Mouse (Mus musculus) B cell, adult (primary cell): Measurements from ENCODE around the gene Olfr1265. TPM values are rescaled to one million over a fixed set of nuclear protein-coding genes. Genes with fewer than 3 reads are reported as not detected.

ENCODE experiments used
- total RNA-seq: library from RNA; stranded (reverse); gene quantifications from 4 replicates; pipeline ENCODE4 v1.2.4, GENCODE M21; 2023; ENCODE audit not compliant: inconsistent age

Gene Olfr1265
- not detected in 4 replicates for total RNA-seq

DNA sequence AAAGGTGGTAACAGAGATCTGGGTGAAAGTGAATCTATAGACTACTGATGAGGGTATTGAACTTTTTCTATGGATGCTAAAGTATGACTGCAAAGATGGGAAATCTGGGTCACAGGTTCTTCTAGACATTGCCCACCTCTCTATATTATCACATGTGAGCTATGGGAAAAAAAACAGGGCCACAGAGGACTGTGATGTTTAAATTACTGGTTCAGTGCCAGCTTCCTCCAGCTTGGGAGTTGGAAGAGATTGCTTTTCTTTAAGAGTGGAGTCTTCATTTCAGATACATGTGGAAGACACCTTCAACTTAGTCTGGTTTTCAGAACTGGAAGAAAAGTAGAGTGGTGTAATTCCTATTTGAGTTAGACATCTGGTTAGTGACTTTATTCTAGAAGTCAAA lies at the start of gene Olfr1265:
Gene Olfr1265, plus strand, starts transcription at position 301 of the 400 bp plus-strand sequence.

GRCm38 (mm10) chr2:89990921-89991320 lies 44.2 kb upstream of the Olfr1265 start, which contains the start of gene Olfr1261:
Gene Olfr1261, plus strand, starts transcription at chr2:89991221.

DNA sequence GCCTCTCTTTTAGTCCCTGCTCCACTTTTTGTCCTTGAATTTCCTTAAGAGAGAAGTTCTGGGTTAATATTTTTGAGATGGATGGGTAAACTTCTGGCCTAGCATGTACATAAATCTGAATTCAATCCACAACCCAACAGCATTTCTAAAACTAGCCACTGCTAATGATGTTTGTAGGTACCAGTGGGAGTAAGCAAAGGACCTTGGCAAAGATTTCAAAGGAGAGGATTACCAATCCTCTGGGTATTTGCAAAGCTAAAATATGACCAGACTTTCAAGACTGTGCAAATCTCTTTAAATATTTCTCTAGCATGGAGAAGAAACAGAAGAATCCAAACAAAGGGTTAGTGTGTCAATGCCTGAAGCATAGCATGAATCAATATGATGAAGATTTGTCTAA lies 35.3 kb upstream of the Olfr1265 start, which contains the start of gene Olfr1262:
Gene Olfr1262, plus strand, starts transcription at position 301 of the 400 bp plus-strand sequence.

GRCm38 (mm10) chr2:90011831-90012230 lies 23.3 kb upstream of the Olfr1265 start, which contains the start of gene Olfr1263:
Gene Olfr1263, plus strand, starts transcription at chr2:90012131.

GRCm38 (mm10) chr2:90025477-90025876 lies 9.7 kb upstream of the Olfr1265 start, which contains the start of gene Olfr1264:
Gene Olfr1264, minus strand, starts transcription at chr2:90025577.

GRCm38 (mm10) chr2:90063494-90063893 lies 28.4 kb downstream of the Olfr1265 start, which contains the start of gene Olfr140:
Gene Olfr140, minus strand, starts transcription at chr2:90063594.

Other genes with a start within 250 kb of the Olfr1265 start
- gene Olfr1254, start 241.7 kb upstream of the Olfr1265 start, total RNA-seq: not detected in 4 replicates
- not detected in 4 replicates for gene Olfr1255, start 223.3 kb upstream of the Olfr1265 start, total RNA-seq
- not detected in 4 replicates for gene Olfr1256, start 193.8 kb upstream of the Olfr1265 start, total RNA-seq
- not detected in 4 replicates for gene Olfr48, start 187.1 kb upstream of the Olfr1265 start, total RNA-seq
- gene Olfr1257, start 156.9 kb upstream of the Olfr1265 start, total RNA-seq: not detected in 4 replicates
- not detected in 4 replicates for gene Olfr1258, start 108.0 kb upstream of the Olfr1265 start, total RNA-seq
- gene Olfr1259, start 86.7 kb upstream of the Olfr1265 start, total RNA-seq: not detected in 4 replicates
- not detected in 4 replicates for gene Olfr1260, start 61.0 kb upstream of the Olfr1265 start, total RNA-seq
- not detected in 4 replicates for gene Olfr1261, start 44.1 kb upstream of the Olfr1265 start, total RNA-seq
- not detected in 4 replicates for gene Olfr1262, start 35.2 kb upstream of the Olfr1265 start, total RNA-seq
- gene Olfr1263, start 23.2 kb upstream of the Olfr1265 start, total RNA-seq: not detected in 4 replicates
- not detected in 4 replicates for gene Olfr1264, start 9.8 kb upstream of the Olfr1265 start, total RNA-seq
- not detected in 4 replicates for gene Olfr140, start 28.3 kb downstream of the Olfr1265 start, total RNA-seq
- not detected in 4 replicates for gene Olfr1269, start 86.1 kb downstream of the Olfr1265 start, total RNA-seq
- not detected in 4 replicates for gene Olfr32, start 107.0 kb downstream of the Olfr1265 start, total RNA-seq
- gene Olfr1270, start 117.8 kb downstream of the Olfr1265 start, total RNA-seq: not detected in 4 replicates
- gene Olfr1506, start 189.2 kb downstream of the Olfr1265 start, total RNA-seq: 0.26 to 0.27 TPM in 2 of 4 replicates, not detected in the others
- gene Olfr142, start 222.3 kb downstream of the Olfr1265 start, total RNA-seq: not detected in 4 replicates
- not detected in 4 replicates for gene Olfr1271, start 235.7 kb downstream of the Olfr1265 start, total RNA-seq